22 mouse cellular contexts compared by ENCODE assay signal in the genomic region with DNA sequence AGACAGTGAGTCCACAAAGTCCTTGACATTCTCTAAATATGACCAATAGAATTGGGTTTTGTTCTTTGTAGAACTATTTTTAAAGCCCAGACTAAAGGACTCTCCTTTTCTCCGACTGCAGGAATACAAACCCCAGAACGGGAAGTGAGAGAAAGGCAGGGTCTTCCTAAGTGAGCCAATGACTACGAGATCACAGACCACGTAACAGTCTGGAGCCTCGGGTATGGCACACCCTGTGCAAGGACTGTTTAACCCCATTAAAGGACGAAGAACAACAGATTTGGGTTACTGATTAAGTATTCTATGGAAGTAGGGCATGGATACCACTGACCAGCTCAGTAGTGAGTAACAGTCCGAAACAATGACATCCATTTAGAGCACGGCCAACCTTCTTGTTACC. TPM values are rescaled to one million over a fixed set of nuclear protein-coding genes. Genes with fewer than 3 reads are reported as not detected.
DNase-seq lines count a peak whose midpoint lies in the region; ATAC-seq and TF ChIP-seq lines count a peak whose summit lies in the region.
"Had no signal": no experiment of that assay in that cellular context is flagged by ENCODE, and none has a peak within 500 bp of the region (broad histone marks: within the 10 kb centered on the region; RNA-seq: fewer than 3 reads in every experiment).

No protein-coding gene starts in this region.

- no peak overlapping the region for H3K4me2 ChIP-seq in midbrain, embryonic 11.5 days
- no peak overlapping the region for H3K4me2 ChIP-seq in intestine, postnatal 0 days (replicated peaks; ENCODE audit: low read depth)
- H3K4me2 ChIP-seq: forebrain, embryonic 13.5 days; heart, embryonic 13.5 days; hindbrain, embryonic 12.5 days; hindbrain, embryonic 15.5 days had no signal

- no peak overlapping the region for H3K9ac ChIP-seq in midbrain, embryonic 11.5 days (ENCODE audit: low read length)
- no peak overlapping the region for H3K9ac ChIP-seq in intestine, postnatal 0 days (ENCODE audit: low read depth, low read length)
- H3K9ac ChIP-seq: forebrain, embryonic 13.5 days; heart, embryonic 13.5 days; hindbrain, embryonic 12.5 days; hindbrain, embryonic 15.5 days had no signal

- H3K27me3 ChIP-seq in midbrain, embryonic 11.5 days (ENCODE audit: control insufficient read depth, insufficient read depth, low read length): no peaks in the 10 kb centered on the region
- no peaks in the 10 kb centered on the region for H3K27me3 ChIP-seq in midbrain, embryonic 10.5 days (ENCODE audit: low read depth, poor library complexity, severe bottlenecking)
- H3K27me3 ChIP-seq in intestine, postnatal 0 days (replicated peaks; ENCODE audit: control insufficient read depth, insufficient read depth, low read length): no peaks in the 10 kb centered on the region
- H3K27me3 ChIP-seq: forebrain, embryonic 13.5 days; heart, embryonic 13.5 days; hindbrain, embryonic 12.5 days; hindbrain, embryonic 15.5 days had no signal

- no peak for TF ChIP-seq CTCF in intestine, postnatal 0 days (IDR thresholded peaks at IDR 0.05; ENCODE audit: low read depth)

- H3K27ac ChIP-seq in midbrain, embryonic 11.5 days (ENCODE audit: low read depth, low read length): no peak overlapping the region
- no peak overlapping the region for H3K27ac ChIP-seq in midbrain, embryonic 10.5 days (replicated peaks)
- no peak overlapping the region for H3K27ac ChIP-seq in intestine, postnatal 0 days (ENCODE audit: low read depth, low read length)
- H3K27ac ChIP-seq: forebrain, embryonic 10.5 days; forebrain, embryonic 13.5 days; heart, adult 2 months; heart, embryonic 10.5 days; heart, embryonic 13.5 days; hindbrain, embryonic 12.5 days; hindbrain, embryonic 15.5 days had no signal

- no peak for ATAC-seq in midbrain, embryonic 11.5 days (ENCODE audit: low FRiP score)
- peak; percentile 48; the same call in 1 of the 2 replicates for ATAC-seq in megakaryocyte progenitor cell, adult 5-6 weeks (replicated peaks; ENCODE audit: poor library complexity)
- ATAC-seq in intestine, postnatal 0 days: no peak
- ATAC-seq: activated CD4-positive, CD25-positive, alpha-beta regulatory T cell, adult 4 months; forebrain, embryonic 13.5 days; forebrain, embryonic 16.5 days had no signal

- H3K36me3 ChIP-seq in midbrain, embryonic 11.5 days (ENCODE audit: control insufficient read depth, insufficient read depth, low read length): no peaks in the 10 kb centered on the region
- no peaks in the 10 kb centered on the region for H3K36me3 ChIP-seq in midbrain, embryonic 10.5 days
- H3K36me3 ChIP-seq in intestine, postnatal 0 days (ENCODE audit: control insufficient read depth, insufficient read depth): no peaks in the 10 kb centered on the region
- H3K36me3 ChIP-seq: forebrain, embryonic 10.5 days; heart, embryonic 10.5 days; hindbrain, embryonic 15.5 days had no signal

- intact Hi-C loops in heart, postnatal 14 days (cut with DNase I): no loop called here

- no peaks in the 10 kb centered on the region for H3K4me1 ChIP-seq in midbrain, embryonic 11.5 days (ENCODE audit: control insufficient read depth, insufficient read depth, low read length)
- H3K4me1 ChIP-seq in midbrain, embryonic 10.5 days: 0 out of 2 replicates have a peak, but pooled peaks cover 2% of the 10 kb centered on the region
- H3K4me1 ChIP-seq in intestine, postnatal 0 days (replicated peaks; ENCODE audit: control insufficient read depth, insufficient read depth, low read length): no peaks in the 10 kb centered on the region
- H3K4me1 ChIP-seq: forebrain, embryonic 10.5 days; hindbrain, embryonic 12.5 days; hindbrain, embryonic 15.5 days had no signal

- peak; percentile 17 for DNase-seq in heart, adult 11 months
- no peak for DNase-seq in heart, postnatal 14 days
- peak; percentile 14 for DNase-seq in midbrain, embryonic 11.5 days (ENCODE audit: low spot score, missing footprints)
- no peak for DNase-seq in midbrain, embryonic 10.5 days (ENCODE audit: low spot score)
- DNase-seq: adrenal gland, adult 8-10 months; adrenal gland, postnatal 25 days; cerebellum, adult 18-20 months; cerebellum, adult 9-10 months; cerebellum, postnatal 14 days; gastrocnemius, postnatal 10 days; gastrocnemius, postnatal 36 days; heart, adult 2 months had no signal

- no peaks in the 10 kb centered on the region for H3K9me3 ChIP-seq in midbrain, embryonic 11.5 days (ENCODE audit: control insufficient read depth, low read length)
- H3K9me3 ChIP-seq in midbrain, embryonic 10.5 days (replicated peaks): no peaks in the 10 kb centered on the region
- no peaks in the 10 kb centered on the region for H3K9me3 ChIP-seq in intestine, postnatal 0 days (ENCODE audit: control insufficient read depth)
- H3K9me3 ChIP-seq: forebrain, embryonic 10.5 days; forebrain, embryonic 13.5 days; heart, embryonic 10.5 days; heart, embryonic 13.5 days; hindbrain, embryonic 12.5 days; hindbrain, embryonic 15.5 days had no signal

- no peak overlapping the region for H3K4me3 ChIP-seq in midbrain, embryonic 11.5 days (ENCODE audit: low read depth, low read length)
- no peak overlapping the region for H3K4me3 ChIP-seq in midbrain, embryonic 10.5 days
- no peak overlapping the region for H3K4me3 ChIP-seq in intestine, postnatal 0 days (ENCODE audit: low read depth, low read length)
- H3K4me3 ChIP-seq: forebrain, embryonic 10.5 days; forebrain, embryonic 13.5 days; heart, adult 2 months; heart, embryonic 10.5 days; heart, embryonic 13.5 days; hindbrain, embryonic 12.5 days; hindbrain, embryonic 15.5 days had no signal

- WGBS in midbrain, embryonic 11.5 days: 90% methylated on average over 8 of the region's 8 CpGs
- WGBS in midbrain, embryonic 10.5 days: 91% methylated on average over 8 of the region's 8 CpGs
- WGBS in intestine, postnatal 0 days: 87% methylated on average over 8 of the region's 8 CpGs

RNA-seq across cellular contexts. Expression of a gene that starts 46.1 kb away (rescaled TPM):
- 1 to 10 TPM; 7.5 to 8.5 TPM for total RNA-seq in heart, postnatal 14 days (2021)
- 8.8 and 9.3 TPM in 2 replicates for polyA plus RNA-seq in midbrain, embryonic 11.5 days (2014; fragmentation: Nextera tagmentation; extraction: Ambion mirVana)
- polyA plus RNA-seq in midbrain, embryonic 10.5 days (2016; fragmentation: Nextera tagmentation; extraction: Ambion mirVana): 8.6 and 11.1 TPM in 2 replicates
- 5.7 and 6.2 TPM in 2 replicates for total RNA-seq in megakaryocyte progenitor cell, adult 5-6 weeks (2015)
- 5.3 and 7.2 TPM in 2 replicates for total RNA-seq in megakaryocyte progenitor cell, adult 5-6 weeks (2017)
- polyA plus RNA-seq in intestine, postnatal 0 days (2015; fragmentation: Nextera tagmentation; extraction: Ambion mirVana): 4.5 and 5.5 TPM in 2 replicates

Comparison
In these comparisons a context has a peak if more than half of its experiments do, and no peak if none do; other contexts are left out.
1. DNase-seq: peak in heart, adult 11 months (single experiment) and midbrain, embryonic 11.5 days (single experiment); none in heart, postnatal 14 days (0 of 2) and midbrain, embryonic 10.5 days (single experiment).